Mouse (Mus musculus) right cerebral cortex, adult 2 months (tissue): ENCODE measurements at regions not wholly inside any gene's neighbourhood (a gene's known extent, or its start where the extent isn't known, plus 50 kb on each side); places are given as distances from the start of the nearest gene placed in this dataset.

Source experiments
- DNase-seq, 2 experiments: peaks; one replicate each; pipeline ENCODE4 v3.0.0; 2021 to 2022; ENCODE audit warnings: low spot score in 2 of 2

DNA sequence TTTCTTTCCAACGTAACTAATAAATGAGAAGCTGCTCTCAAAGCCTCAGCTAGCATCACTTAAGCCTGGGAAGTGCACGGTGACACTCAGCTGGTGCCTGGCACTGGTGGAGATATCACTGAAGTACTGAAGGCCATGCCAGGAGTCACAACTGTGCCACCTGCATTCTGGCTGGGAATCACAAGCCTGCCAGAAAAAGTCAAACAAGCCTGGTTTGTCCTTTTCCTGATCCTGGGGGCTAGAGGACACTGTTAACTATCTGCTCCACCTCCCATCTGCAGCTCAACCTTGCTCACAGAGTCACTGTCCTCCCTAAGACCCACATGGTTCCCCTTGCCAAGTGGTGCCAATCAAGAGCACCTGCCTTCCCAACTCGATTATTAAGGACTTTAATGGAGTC lies 135.2 kb upstream of the Car8 start:
- DNase-seq: no peak

DNA sequence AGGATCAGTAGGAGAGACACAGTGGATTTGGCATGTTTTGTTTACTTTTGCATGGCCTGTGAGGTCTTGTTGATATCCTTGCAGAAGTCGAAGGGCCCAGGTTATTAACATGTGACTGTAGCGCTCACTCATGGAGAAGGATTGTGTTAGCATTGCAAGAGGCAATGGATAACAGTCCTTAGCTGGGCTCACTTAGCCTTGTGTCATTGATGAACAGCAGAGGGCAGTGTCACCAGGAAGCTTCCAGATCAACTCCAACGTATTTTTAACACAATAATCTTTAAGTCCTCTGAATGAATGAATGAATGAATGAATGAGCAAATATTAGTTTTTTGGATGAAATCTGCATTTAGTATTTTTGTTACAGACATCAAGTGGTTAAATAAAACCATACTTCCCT lies 133.2 kb upstream of the Car8 start:
- DNase-seq: no peak

DNA sequence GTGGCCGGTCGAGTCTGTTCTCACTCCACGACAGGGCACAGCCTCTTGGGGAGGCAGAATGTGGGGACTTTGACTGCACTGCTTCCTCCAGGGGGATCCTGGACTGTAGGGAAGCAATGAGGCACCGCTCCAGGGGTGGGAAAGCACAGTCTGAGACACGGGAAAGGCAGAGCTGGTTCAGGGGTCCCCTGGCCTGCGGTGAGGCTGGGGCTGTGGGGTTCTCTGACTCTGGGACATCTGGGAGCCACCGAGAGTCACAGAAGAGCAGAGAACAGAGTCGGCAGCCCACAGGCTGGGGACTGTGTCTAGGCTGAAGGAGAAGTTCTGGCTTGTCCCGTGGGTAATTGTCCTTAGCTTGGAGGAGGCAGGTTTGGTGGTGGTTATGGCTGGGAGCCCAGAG lies 131.9 kb upstream of the Car8 start:
- no peak for DNase-seq

GRCm38 (mm10) chr4:8367487-8368276 lies 128.8 kb upstream of the Car8 start:
- peak; percentile 45 to 64 for DNase-seq

- no peak for DNase-seq
Measured at GRCm38 (mm10) chr4:8366978-8367377, 128.1 kb upstream of the Car8 start.

DNA sequence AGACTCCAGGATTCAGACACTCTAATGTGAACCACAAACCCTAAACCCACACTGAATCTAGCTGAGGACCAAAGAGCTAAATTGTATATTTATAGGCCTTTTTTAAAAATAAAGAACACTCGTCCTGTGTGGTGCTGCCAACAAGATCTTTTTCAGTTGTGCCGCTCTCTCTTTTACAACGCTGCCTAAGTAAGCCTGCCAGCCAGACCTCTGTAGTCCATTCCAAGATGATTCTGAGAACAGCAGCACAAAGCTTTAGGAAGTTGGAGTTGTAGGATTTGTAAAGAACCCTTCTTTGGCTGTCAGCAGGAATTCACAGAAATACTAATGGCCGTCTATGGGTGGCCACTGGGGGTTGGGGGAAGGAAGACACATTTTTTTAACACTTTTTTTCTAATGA lies 123.6 kb upstream of the Car8 start:
- peak in 1 of 2 experiments; percentile 17 for DNase-seq

GRCm38 (mm10) chr4:8361931-8362330 lies 123.1 kb upstream of the Car8 start:
- no peak for DNase-seq

DNA sequence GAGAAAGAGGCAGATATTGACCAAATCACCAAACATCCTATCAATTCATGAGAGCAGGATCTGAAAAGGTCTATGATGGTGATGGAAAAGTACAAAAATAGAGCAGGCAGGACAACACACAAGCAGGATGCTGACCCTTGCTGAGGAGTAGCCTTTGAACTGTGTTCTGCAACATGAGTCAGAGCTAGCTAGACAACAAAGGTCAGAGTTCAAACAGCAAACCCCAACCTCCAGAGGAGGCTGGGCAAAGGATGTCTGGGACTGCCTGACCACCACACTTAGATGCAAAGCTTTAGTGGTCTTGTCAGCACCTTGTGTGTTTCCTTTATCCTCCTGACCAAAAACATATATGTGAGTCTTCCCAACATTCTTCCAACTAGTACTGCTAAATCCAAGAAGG lies 122.5 kb upstream of the Car8 start:
- DNase-seq: no peak

GRCm38 (mm10) chr4:8357443-8357842 lies 118.6 kb upstream of the Car8 start:
- peak; percentile 26 to 29 for DNase-seq

DNA sequence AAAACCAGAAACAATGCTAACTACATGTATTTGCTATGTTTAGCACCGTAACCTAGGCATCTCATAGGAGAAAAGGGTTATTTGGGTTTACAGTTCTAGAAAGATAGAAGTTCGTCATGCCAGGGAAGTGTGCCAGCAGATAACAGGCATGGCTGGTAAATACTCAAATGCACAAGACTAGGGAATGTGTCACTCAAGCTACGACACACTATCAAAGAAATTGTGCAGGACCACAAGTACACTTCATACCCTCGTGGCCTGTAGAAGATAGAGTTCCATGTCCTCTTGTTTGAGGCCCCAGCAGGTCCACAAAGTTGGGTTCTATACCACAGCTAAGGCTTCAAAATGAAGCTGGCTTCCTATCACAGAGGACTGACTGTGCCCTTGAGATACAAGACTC lies 103.1 kb upstream of the Car8 start:
- DNase-seq: no peak

DNA sequence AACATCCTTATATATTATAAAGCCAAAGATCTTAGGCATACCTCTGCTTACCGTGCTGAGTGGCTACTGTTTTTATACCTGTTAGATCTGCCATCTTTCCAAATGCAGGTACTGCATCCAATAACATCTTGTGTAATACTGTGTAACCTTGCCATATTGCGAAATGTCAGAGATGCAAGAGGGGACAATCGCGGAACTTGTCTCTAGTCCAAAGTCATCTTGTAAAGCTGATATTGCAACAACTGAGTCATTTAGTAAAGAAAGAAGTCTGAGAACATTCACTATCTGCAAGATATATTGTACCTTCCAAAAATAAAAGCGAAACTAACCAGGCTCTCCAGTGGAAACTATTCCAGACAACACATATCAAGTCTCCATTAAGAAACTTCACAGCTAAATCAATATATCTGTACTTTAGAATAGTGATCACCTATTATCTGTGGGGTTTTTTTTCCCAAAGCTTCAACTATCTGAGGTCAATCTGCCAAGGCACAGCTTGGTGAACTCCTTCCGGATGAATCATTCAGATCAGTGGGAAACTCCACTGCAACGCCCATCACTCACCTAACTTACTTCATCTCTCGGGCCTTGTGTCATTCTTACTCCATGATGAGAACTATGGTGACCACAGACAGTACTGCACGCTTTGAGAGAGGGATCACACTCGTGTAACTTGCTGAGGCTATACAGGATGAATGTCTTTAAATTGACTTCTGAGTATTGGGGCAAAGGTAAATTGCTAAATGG lies 70.6 kb upstream of the Car8 start:
- no peak for DNase-seq

GRCm38 (mm10) chr4:8292563-8292962 lies 53.7 kb upstream of the Car8 start:
- DNase-seq: no peak

DNA sequence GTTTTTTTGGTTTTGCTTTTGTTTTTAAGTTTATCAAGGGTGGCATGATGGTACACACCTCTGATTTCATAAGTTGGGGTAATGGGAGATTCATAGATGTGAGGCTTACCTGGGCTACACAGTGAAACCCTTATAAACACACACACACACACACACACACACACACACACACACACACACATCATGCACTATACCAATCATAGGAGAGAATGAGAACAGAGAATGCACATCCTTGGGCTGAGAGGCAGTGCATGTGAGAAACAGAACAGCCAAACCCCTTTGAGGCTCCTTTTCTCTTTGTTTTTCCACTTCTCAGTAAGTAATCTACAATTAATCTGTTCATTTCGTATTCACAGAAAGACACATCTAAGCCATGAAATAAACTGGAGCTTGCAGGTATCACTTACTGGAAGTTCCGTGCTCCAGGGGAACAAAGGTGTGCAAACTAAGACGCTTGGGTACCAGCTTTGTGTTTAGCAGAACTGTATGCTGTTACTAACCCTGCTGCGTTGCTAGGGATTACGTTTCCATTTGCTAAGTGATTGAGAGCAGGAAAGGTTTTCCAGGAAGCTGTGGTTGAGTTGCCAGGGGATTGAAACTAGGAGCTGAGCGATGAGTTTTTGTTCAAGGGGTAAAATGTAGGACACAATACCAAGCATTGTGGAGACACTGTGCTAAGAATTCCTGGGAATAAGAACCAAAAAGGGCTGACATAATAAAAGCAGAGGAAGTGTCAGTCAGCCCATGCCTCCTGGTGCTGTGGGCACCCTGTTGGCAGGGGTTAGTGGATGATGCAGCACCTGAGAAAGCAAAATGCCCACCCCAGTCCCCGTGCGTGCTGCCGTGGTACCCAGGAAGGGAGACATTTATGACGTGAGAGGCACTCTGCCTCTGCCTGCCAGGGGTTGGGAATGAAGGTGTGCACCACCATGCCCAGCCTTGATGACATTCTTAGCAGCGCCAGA lies 53.0 kb upstream of the Car8 start:
- DNase-seq: no peak

- no peak for DNase-seq
Measured at GRCm38 (mm10) chr4:8289901-8290300, 51.1 kb upstream of the Car8 start.
